8 mouse cellular contexts compared by ENCODE assay signal in genomic region chr13:111867261-111867660, GRCm38 (mm10). TPM values are rescaled to one million over a fixed set of nuclear protein-coding genes. Genes with fewer than 3 reads are reported as not detected.
DNase-seq lines count a peak whose midpoint lies in the region; ATAC-seq lines count a peak whose summit lies in the region.
"Had no signal": no experiment of that assay in that cellular context is flagged by ENCODE, and none has a peak within 500 bp of the region (broad histone marks: within the 10 kb centered on the region; RNA-seq: fewer than 3 reads in every experiment).

No protein-coding gene starts in this region.

- no peaks in the 10 kb centered on the region for H3K36me3 ChIP-seq in hindbrain, embryonic 10.5 days
- no peaks in the 10 kb centered on the region for H3K36me3 ChIP-seq in hindbrain, embryonic 11.5 days (ENCODE audit: control insufficient read depth, insufficient read depth, low read length)
- H3K36me3 ChIP-seq in neural tube, embryonic 13.5 days = no peaks in the 10 kb centered on the region
- H3K36me3 ChIP-seq in limb, embryonic 13.5 days = no peaks in the 10 kb centered on the region
- H3K36me3 ChIP-seq: liver, embryonic 15.5 days had no signal

- no peaks in the 10 kb centered on the region for H3K27me3 ChIP-seq in hindbrain, embryonic 10.5 days (ENCODE audit: insufficient read depth, poor library complexity, severe bottlenecking)
- H3K27me3 ChIP-seq in hindbrain, embryonic 11.5 days (ENCODE audit: control insufficient read depth, insufficient read depth, low read length) = no peaks in the 10 kb centered on the region
- H3K27me3 ChIP-seq in neural tube, embryonic 13.5 days = no peaks in the 10 kb centered on the region
- H3K27me3 ChIP-seq in limb, embryonic 13.5 days = peaks cover 4% of the 10 kb centered on the region; the same call in 1 of the 2 replicates

- no peak overlapping the region for H3K4me2 ChIP-seq in hindbrain, embryonic 11.5 days (replicated peaks; ENCODE audit: low read depth, low read length)
- no peak overlapping the region for H3K4me2 ChIP-seq in neural tube, embryonic 13.5 days
- peak overlapping the region; percentile 62 for H3K4me2 ChIP-seq in limb, embryonic 13.5 days (replicated peaks)

- H3K9me3 ChIP-seq in hindbrain, embryonic 10.5 days = no peaks in the 10 kb centered on the region
- no peaks in the 10 kb centered on the region for H3K9me3 ChIP-seq in hindbrain, embryonic 11.5 days (ENCODE audit: control insufficient read depth, low read length)
- no peaks in the 10 kb centered on the region for H3K9me3 ChIP-seq in neural tube, embryonic 13.5 days
- no peaks in the 10 kb centered on the region for H3K9me3 ChIP-seq in limb, embryonic 13.5 days
- H3K9me3 ChIP-seq: liver, embryonic 15.5 days had no signal

- H3K27ac ChIP-seq in hindbrain, embryonic 10.5 days = 0 out of 2 replicates have a peak overlapping the region, but pooled peaks have one; percentile 84
- H3K27ac ChIP-seq in hindbrain, embryonic 11.5 days (ENCODE audit: low read depth, low read length) = no peak overlapping the region
- peak overlapping the region; percentile 77; the same call in 1 of the 2 replicates for H3K27ac ChIP-seq in neural tube, embryonic 13.5 days (replicated peaks)
- H3K27ac ChIP-seq in limb, embryonic 13.5 days = 0 out of 2 replicates have a peak overlapping the region, but pooled peaks have one; percentile 78
- H3K27ac ChIP-seq: liver, embryonic 15.5 days had no signal

- H3K4me1 ChIP-seq in hindbrain, embryonic 10.5 days (replicated peaks) = peaks cover 28% of the 10 kb centered on the region
- no peaks in the 10 kb centered on the region for H3K4me1 ChIP-seq in hindbrain, embryonic 11.5 days (replicated peaks; ENCODE audit: control insufficient read depth, insufficient read depth, low read length)
- H3K4me1 ChIP-seq in neural tube, embryonic 13.5 days (replicated peaks) = peaks cover 34% of the 10 kb centered on the region
- H3K4me1 ChIP-seq in limb, embryonic 13.5 days = peaks cover 19% of the 10 kb centered on the region

- DNase-seq in hindbrain, embryonic 10.5 days (ENCODE audit: low spot score) = no peak
- no peak for DNase-seq in hindbrain, embryonic 11.5 days (ENCODE audit: low spot score)
- no peak for DNase-seq in neural tube, embryonic 10.5 days (ENCODE audit: extremely low spot score, low spot score)
- DNase-seq in urinary bladder, postnatal 4 days (ENCODE audit: low spot score in 2 of 2) = no peak
- DNase-seq in adrenal gland, adult 8-10 months = no peak

- no peak overlapping the region for H3K4me3 ChIP-seq in hindbrain, embryonic 10.5 days
- no peak overlapping the region for H3K4me3 ChIP-seq in hindbrain, embryonic 11.5 days (ENCODE audit: low read depth, low read length)
- no peak overlapping the region for H3K4me3 ChIP-seq in neural tube, embryonic 13.5 days
- no peak overlapping the region for H3K4me3 ChIP-seq in limb, embryonic 13.5 days

- WGBS in hindbrain, embryonic 10.5 days = 97% methylated on average over 2 of the region's 2 CpGs
- 98% methylated on average over 2 of the region's 2 CpGs for whole genome bisulfite sequencing in hindbrain, embryonic 11.5 days
- 88% methylated on average over 2 of the region's 2 CpGs for WGBS in neural tube, embryonic 13.5 days
- 92% methylated on average over 2 of the region's 2 CpGs for WGBS in limb, embryonic 13.5 days

- no peak overlapping the region for H3K9ac ChIP-seq in hindbrain, embryonic 11.5 days (ENCODE audit: low read depth, low read length)
- H3K9ac ChIP-seq in neural tube, embryonic 13.5 days = no peak overlapping the region
- no peak overlapping the region for H3K9ac ChIP-seq in limb, embryonic 13.5 days

- ATAC-seq in hindbrain, embryonic 11.5 days (ENCODE audit: low FRiP score) = no peak
- ATAC-seq in neural tube, embryonic 13.5 days (ENCODE audit: low read depth) = no peak
- no peak for ATAC-seq in limb, embryonic 13.5 days (ENCODE audit: low FRiP score, low read depth)

RNA-seq across cellular contexts. Expression of gene Map3k1, which starts 58.5 kb away (rescaled TPM):
- polyA plus RNA-seq in hindbrain, embryonic 10.5 days (2016; fragmentation: Nextera tagmentation; extraction: Ambion mirVana) = 11.1 and 12.6 TPM in 2 replicates
- polyA plus RNA-seq in hindbrain, embryonic 11.5 days (2014; fragmentation: Nextera tagmentation; extraction: Ambion mirVana) = 13.0 and 16.0 TPM in 2 replicates
- 12.2 and 14.3 TPM in 2 replicates for polyA plus RNA-seq in neural tube, embryonic 13.5 days (2015; fragmentation: Nextera tagmentation; extraction: Ambion mirVana)
- 14.2 and 14.6 TPM in 2 replicates for polyA plus RNA-seq in limb, embryonic 13.5 days (2015; fragmentation: Nextera tagmentation; extraction: Ambion mirVana)
- 100 to 1,000 TPM in 1 of 4 experiments, 10 to 100 TPM in 3; 41.6 to 114 (median 77.4) TPM for total RNA-seq in adrenal gland, adult 8-10 months (2022)
